Mouse (Mus musculus) left cerebral cortex, adult 8-10 months (tissue): ENCODE results near the gene Dnmt3b. TPM values are rescaled to one million over a fixed set of nuclear protein-coding genes. Genes with fewer than 3 reads are reported as not detected.
"Not testable (repeated sequence)": the region's sequence is repeated elsewhere in the genome, so short reads cannot be mapped to it uniquely, and the experiment has no call there.

Source experiments
- DNase-seq, 2 experiments: peaks; one replicate each; pipeline ENCODE4 v3.0.0; 2022; ENCODE audit warnings: low spot score in 2 of 2
- total RNA-seq, 4 experiments: library from RNA; stranded (reverse); gene quantifications; 2 replicates each; pipeline ENCODE4 v1.2.4; 2022

The Dnmt3b gene
- total RNA-seq, 4 experiments from 2014 or later, result 0.57 to 1.5 (median 1.0) TPM

DNA sequence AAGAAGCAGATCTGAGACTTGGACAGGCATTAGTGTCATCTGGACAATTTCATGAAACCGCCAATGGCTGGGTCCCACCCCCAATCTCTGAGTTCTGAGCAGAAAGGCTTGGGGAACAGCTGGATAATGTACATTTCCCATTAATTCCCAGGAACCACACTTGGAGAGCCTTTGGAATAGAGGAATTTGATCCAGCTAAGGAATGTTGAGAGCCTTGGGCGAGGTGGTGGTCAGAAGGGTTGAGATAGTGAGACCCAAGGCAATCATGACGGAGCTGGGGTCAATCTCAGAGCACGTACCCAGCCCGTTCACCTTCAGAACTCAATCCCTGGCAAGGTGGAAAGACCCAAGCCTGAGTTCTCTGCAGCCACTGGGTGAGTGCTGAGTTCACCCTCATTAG is 16.0 kb upstream of the Dnmt3b start:
- no peak for DNase-seq

GRCm38 (mm10) chr2:153638977-153639680 is 10.1 kb upstream of the Dnmt3b start:
- DNase-seq, result no peak

DNA sequence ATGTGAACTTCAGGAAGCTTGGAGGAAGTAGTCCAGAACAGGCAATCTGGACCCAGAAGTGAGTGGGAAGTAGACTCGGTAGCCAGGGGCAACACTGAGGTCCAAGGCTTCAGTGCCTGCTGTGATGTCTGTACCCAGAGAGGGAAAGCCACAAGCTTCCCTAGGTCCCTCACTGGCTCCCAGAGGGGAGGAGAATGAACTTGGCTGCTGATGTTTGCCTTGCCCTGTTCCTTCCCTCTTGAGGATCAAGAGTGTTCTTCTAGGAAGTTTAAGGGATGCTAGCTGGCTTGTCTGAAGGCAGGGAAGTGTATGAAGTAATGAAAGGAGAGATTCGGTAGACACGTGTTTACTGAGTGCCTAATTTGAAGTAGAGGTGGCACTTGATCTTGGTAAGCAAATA is 6.8 kb upstream of the Dnmt3b start:
- DNase-seq, result no peak

- DNase-seq, result no peak
Measured at GRCm38 (mm10) chr2:153642999-153643398, 6.3 kb upstream of the Dnmt3b start.

DNA sequence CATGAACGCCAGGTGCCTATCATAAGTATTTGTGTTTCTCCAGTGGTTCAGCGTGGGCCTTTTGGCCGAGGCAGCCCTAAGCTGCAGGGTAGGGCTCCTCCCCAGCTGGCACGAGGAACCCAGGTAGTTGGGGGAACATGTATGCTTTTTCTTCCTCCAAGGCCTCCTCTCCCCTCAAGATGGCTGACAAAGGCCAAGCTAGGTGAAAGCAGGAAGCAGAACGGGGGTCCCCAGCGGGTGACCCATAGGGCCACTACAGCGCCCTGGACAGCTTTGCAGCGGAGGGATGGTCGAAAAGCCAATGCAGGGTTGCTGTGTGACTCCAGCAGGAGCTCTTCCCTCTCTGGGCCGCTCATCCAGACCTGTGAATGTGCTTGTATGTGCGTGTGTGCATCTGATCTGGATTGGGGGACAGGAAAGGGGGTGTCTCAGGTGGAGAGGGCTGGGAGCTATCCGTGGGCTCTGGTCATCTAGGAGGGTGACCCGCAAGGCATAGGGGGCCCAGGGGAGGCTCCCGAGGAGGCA is 415 bp upstream of the Dnmt3b start:
- no peak for DNase-seq

GRCm38 (mm10) chr2:153650014-153650687 is 901 bp downstream of the Dnmt3b start:
- DNase-seq, result no peak

- DNase-seq, result no peak
Measured at GRCm38 (mm10) chr2:153651681-153652080, 2.4 kb downstream of the Dnmt3b start.

GRCm38 (mm10) chr2:153657659-153658058 is 8.4 kb downstream of the Dnmt3b start:
- not testable (repeated sequence) for DNase-seq

DNA sequence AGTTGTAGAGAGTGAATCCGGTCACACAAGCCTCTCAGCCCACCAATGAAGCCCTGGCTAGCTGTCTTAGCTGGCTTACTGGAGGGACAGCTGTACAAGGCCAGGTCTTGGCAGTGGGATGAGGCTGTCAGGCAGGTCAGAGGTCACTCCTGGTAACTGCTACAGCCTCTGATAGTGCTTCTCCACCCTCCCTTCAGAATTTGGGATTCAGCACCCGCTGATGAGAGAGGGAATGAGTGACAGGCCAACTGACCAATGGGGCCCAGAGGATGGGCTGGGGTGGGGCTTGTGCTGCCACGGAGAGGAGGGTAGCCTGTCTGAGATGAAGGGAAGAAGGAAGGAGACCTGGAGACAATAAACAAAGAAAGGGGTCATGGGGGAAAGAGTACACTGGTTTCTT is 11.4 kb downstream of the Dnmt3b start:
- no peak for DNase-seq

DNA sequence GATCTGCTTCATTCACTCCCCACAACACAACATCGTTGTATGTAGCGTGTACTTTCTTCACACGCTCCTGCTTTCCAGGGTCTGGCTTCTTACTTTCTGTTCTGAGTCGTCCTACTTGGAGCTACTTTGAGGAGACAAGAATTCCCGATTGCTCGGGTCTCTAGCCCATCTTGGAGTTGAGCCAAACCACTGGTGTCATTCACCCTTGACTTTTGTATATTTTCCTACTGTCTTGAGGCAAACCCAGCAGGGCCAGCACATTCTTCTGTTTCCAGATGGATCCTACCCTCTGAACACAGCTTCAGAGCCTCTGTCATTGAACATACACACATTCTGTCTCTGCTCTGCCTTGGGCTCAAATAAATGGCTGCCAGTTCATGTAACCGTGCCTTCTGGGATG is 16.2 kb downstream of the Dnmt3b start:
- no peak for DNase-seq

DNA sequence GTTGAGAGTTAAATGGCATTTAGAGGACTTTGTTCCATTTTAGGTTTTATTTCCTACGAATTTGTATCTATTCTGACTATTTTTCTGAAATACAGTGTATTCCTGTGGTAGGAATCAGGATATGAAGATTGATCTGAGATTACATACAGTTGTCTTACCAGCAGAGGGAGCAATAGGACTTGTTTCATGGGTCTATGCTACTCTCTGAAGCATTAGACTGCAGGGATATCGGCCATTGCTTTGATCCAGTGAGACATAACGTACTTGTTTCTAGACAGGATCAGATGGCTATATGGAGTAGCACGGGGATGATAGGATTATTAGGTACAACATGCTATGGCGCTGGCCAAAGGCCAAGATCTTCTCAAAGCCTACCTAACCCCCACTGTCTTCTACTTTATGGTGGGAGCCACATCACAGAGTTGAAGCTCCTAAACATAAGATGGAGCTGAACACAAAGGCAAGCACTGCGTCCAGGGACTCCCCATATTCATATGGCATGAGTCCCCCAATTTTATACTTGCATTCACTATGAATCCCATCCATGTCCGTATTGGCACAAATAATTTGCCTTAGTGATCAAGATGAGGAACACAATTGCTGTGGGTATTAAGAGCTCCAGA is 19.6 kb downstream of the Dnmt3b start:
- DNase-seq, result peak in 1 of 2 experiments; percentile 22

DNA sequence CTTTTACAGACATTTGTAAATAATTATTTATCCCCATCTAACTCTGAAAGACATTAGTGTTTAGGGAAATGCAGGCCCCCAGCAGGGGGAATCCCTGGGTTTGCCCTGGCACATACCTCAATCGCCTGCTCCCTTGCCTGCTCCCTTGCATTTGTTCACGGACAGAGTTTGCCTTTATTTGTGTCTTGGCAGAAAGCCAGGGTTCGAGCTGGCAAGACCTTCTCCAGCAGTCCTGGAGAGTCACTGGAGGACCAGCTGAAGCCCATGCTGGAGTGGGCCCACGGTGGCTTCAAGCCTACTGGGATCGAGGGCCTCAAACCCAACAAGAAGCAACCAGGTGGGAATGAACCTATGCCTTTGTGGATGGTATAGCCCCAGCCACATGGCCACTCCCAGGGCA is 20.9 kb downstream of the Dnmt3b start:
- DNase-seq, result no peak

DNA sequence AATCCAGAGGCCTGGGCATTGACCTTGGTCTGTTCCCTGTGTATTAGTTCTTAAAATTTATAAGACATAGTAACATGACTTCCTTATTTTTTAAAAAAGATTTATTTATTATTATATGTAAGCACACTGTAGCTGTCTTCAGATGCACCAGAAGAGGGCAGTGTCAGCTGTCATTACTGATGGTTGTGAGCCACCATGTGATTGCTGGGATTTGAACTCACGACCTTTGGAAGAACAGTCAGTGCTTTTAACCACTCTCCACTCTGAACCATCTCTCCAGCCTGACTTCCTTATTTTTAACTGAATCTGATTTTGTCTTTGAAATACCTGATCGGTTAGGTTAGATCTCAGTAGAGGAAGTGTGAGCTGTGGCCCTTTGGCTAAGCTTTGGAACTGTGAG is 23.4 kb downstream of the Dnmt3b start:
- no peak for DNase-seq

- DNase-seq, result not testable (repeated sequence)
Measured at GRCm38 (mm10) chr2:153675364-153675763, 26.1 kb downstream of the Dnmt3b start.

DNA sequence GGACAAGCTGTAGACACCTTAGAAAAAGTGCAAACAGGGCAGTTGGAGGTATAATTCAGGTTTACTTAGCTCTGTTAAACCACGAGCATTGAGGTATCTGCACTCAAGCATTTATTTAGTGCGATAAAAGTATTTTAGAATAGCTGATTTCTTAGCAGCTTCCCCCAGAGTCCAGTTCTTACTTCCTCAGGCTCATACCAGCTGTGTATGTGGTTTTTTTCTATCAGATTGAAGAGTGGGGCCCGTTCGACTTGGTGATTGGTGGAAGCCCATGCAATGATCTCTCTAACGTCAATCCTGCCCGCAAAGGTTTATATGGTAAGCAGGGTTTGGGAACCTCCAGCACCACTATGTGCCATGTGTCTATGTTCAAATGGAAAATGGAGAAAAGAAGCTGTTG is 27.7 kb downstream of the Dnmt3b start:
- no peak for DNase-seq

- no peak for DNase-seq
Measured at GRCm38 (mm10) chr2:153677550-153677949, 28.3 kb downstream of the Dnmt3b start.

DNA sequence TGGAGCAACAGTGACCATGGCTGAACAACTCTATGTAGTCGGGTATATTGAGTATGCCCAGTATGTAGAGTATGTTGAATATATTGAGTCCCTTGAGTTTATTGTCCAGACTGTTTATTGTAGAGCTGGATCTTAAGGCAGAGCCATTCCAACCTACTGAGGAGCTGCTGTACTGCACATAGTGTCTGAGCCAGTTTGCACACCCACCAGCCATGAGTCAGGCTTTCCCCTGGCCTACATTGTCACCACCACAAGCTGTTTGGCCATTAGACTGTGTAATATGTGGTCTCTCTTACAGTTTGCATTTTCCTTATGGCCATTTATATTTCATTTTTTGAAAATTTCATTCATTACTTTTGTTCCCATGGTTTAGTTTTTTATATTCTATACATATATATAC is 30.7 kb downstream of the Dnmt3b start:
- peak in 1 of 2 experiments; percentile 54 for DNase-seq

DNA sequence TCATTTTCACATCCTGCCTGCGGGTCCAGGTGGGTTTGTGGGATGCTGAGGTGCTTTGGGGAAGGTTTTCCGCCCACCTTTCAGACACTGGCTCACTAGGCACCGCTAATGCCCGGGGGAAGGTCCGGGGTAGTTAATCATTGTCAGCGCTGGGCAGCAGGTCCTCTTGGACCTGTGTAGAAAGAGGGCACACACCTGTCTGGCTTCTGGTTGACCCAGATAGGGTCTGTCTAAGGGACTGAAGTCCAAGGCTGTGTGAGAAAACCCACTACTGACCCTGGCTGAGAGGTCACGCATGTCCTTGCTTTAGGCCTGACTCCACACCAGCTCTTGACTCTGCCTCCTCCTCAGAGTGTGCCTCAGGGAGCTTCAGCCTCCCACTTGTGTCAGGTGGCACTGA is 44.2 kb downstream of the Dnmt3b start:
- not testable (repeated sequence) for DNase-seq

DNA sequence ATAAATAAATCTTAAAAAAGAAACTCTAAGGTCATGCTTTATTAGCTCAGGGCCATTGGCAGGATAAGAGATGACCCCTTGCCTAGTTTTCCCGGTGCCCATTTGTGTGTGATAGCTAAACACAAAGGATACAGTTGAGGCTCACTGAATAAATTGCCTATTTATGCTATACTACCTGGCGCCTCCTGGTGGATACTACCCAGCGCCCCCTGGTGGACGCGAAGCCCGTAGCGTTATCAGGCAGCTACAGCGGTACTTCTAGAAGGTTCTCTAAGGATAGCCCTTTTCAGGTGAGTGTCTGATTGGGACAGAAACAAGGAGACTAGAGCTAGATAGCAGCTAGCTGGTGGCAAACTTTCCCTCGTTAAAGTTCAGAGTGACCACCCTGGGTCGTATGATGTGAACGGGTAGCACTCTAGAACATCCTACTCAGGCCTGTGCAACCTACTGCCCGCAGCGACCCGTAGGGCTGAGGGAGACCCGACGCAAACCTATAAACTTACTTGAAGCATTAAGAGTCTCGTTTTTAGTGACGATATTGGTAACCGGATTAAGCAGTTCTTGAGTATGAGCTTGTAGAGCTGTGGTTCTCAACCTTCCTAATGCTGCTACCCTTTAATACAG is 45.3 kb downstream of the Dnmt3b start:
- peak in 1 of 2 experiments; percentile 17 for DNase-seq

GRCm38 (mm10) chr2:153696352-153696751 is 47.1 kb downstream of the Dnmt3b start, which contains the start of gene Dnmt3c:
TSS of gene Dnmt3c (plus strand) at chr2:153696652.
- no peak for DNase-seq

- DNase-seq, result no peak
Measured at GRCm38 (mm10) chr2:153703389-153703788, 54.1 kb downstream of the Dnmt3b start.
